Mouse (Mus musculus) liver, postnatal 0 days (tissue): Measurements from ENCODE around the gene Prl2b1. TPM values are rescaled to one million over a fixed set of nuclear protein-coding genes. Genes with fewer than 3 reads are reported as not detected.

ENCODE experiments used
- ATAC-seq: fragments of 200-750 bp; cut with Nextera tagmentation; 2 replicates; pipeline ENCODE4 v1.8.0; 2017; ENCODE audit warnings: mild to moderate bottlenecking, moderate library complexity
- DNase-seq: peaks from one replicate; pipeline ENCODE4 v3.0.0-alpha.2; 2016
- H3K27ac ChIP-seq: fragments of 300-500 bp; sonication (generic); 2 replicates; pipeline ENCODE4 v1.5.1; 2014; ENCODE audit warnings: antibody characterized with exemption, moderate library complexity, mild to moderate bottlenecking, low read depth
- H3K27me3 ChIP-seq: fragments of 300-500 bp; sonication (generic); 2 replicates; pipeline ENCODE4 v1.6.1; 2014; ENCODE audit warnings: low read length, control low read depth, mixed read lengths; ENCODE audit not compliant: insufficient read depth
- H3K36me3 ChIP-seq: fragments of 300-500 bp; sonication (generic); replicated peaks from 2 replicates; pipeline ENCODE4 v1.6.1; 2014; ENCODE audit warnings: mild to moderate bottlenecking, control low read depth, low read length, moderate library complexity, mixed read lengths; ENCODE audit not compliant: insufficient read depth
- H3K4me1 ChIP-seq: fragments of 300-500 bp; sonication (generic); 2 replicates; pipeline ENCODE4 v1.6.1; 2014; ENCODE audit warnings: antibody characterized with exemption, mild to moderate bottlenecking, control low read depth; ENCODE audit not compliant: insufficient read depth
- H3K4me2 ChIP-seq: fragments of 300-500 bp; sonication (generic); 2 replicates; pipeline ENCODE4 v1.6.1; 2014; ENCODE audit warnings: low read depth, mild to moderate bottlenecking, low read length, moderate library complexity, mixed read lengths
- H3K4me3 ChIP-seq: fragments of 300-500 bp; sonication (generic); 2 replicates; pipeline ENCODE4 v1.5.1; 2014; ENCODE audit warnings: low read depth, low read length
- H3K9ac ChIP-seq: fragments of 300-500 bp; sonication (generic); replicated peaks from 2 replicates; pipeline ENCODE4 v1.6.1; 2014; ENCODE audit warnings: mild to moderate bottlenecking, moderate library complexity
- H3K9me3 ChIP-seq: fragments of 300-500 bp; sonication (generic); 2 replicates; pipeline ENCODE4 v1.6.1; 2016; ENCODE audit warnings: mild to moderate bottlenecking, control low read depth, low read length, mixed read lengths
- CTCF ChIP-seq: sonication (generic); IDR thresholded peaks from 2 replicates; pipeline ENCODE4 v1.5.1; 2016; ENCODE audit warnings: antibody characterized with exemption, low read depth
- EP300 ChIP-seq: IDR thresholded peaks from 2 replicates; pipeline ENCODE4 v1.6.1; 2016; ENCODE audit warnings: antibody characterized with exemption, low read depth, mild to moderate bottlenecking
- WGBS: fragments of 180-500 bp; shearing (Covaris S2); extraction: QIAGEN DNeasy Blood & Tissue Kit; methylation state at CpG from one replicate; pipeline ENCODE4 v1.1.7; 2014; ENCODE audit not compliant: insufficient replicate concordance; 5-methylcytosine and 5-hydroxymethylcytosine counted together
- polyA plus RNA-seq: library from polyadenylated mRNA; unstranded; fragments of >200 nt; fragmentation: Nextera tagmentation; extraction: Ambion mirVana; gene quantifications from 2 replicates; pipeline ENCODE4 v1.2.1, GENCODE M21; 2015

The Prl2b1 gene
- polyA plus RNA-seq, 1 experiment from 2014 or later: not detected

DNA sequence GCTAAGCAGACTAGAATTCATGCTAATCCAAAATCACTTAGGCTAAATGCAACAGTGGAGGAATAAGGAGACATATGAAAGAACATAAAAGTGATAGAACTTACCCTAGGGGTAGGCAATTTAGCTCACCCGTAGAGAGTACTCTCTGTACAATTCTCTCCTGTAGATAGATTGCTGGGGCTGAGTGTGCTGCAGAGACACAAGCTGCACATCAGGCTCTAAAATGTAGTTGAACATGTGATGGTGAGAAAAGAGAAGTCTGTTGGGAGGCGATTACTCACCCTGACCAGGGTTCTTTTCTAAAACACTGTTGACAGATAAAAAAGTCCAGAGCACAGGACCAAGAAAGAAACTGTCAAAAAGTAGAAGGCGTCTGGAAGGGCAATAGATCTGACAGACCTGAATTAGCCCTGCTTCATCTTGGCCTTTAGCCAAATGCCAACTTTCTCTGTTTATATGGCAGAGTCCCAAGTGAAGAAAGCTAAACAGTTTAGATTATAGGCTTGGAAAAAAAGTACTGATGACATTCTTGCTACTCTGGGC, 47.8 kb downstream of the Prl2b1 start:
- Histone ChIP-seq H3K36me3 (no peaks in the 10 kb centered on the region), H3K4me1 (no peaks in the 10 kb centered on the region), H3K9me3 (no peaks in the 10 kb centered on the region), H3K27ac (no peak overlapping the region), H3K27me3 (no peaks in the 10 kb centered on the region), H3K4me3 (no peak overlapping the region), H3K9ac (no peak overlapping the region), H3K4me2 (no peak overlapping the region)
- TF ChIP-seq EP300 (no peak), CTCF (no peak)
- WGBS: 72% methylated on average over 3 of the region's 3 CpGs
- DNase-seq (no peak), ATAC-seq (no peak)

- TF ChIP-seq CTCF (no peak), EP300 (no peak)
- Histone ChIP-seq H3K4me2 (no peak overlapping the region), H3K27ac (no peak overlapping the region), H3K4me3 (no peak overlapping the region), H3K27me3 (no peaks in the 10 kb centered on the region), H3K9me3 (no peaks in the 10 kb centered on the region), H3K4me1 (no peaks in the 10 kb centered on the region), H3K9ac (no peak overlapping the region), H3K36me3 (no peaks in the 10 kb centered on the region)
- WGBS: 70% methylated on average over 1 of the region's 1 CpGs
- no peak for DNase-seq
- ATAC-seq: no peak
These were observed 55.7 kb downstream of the Prl2b1 start for GRCm38 (mm10) chr13:27334989-27335388.

Other genes with a start within 250 kb of the Prl2b1 start
- not detected in 2 replicates for gene Prl3d3, start 234.1 kb downstream of the Prl2b1 start, polyA plus RNA-seq
- gene Prl3c1, start 194.2 kb downstream of the Prl2b1 start, polyA plus RNA-seq: not detected in 2 replicates
- gene Prl3b1, start 149.0 kb downstream of the Prl2b1 start, polyA plus RNA-seq: not detected in 2 replicates
- gene Prl3a1, start 131.4 kb downstream of the Prl2b1 start, polyA plus RNA-seq: not detected in 2 replicates
- not detected in 2 replicates for gene Prl6a1, start 78.2 kb downstream of the Prl2b1 start, polyA plus RNA-seq
- not detected in 2 replicates for gene Prl8a2, start 45.2 kb downstream of the Prl2b1 start, polyA plus RNA-seq
- not detected in 2 replicates for gene Prl8a6, start 47.8 kb upstream of the Prl2b1 start, polyA plus RNA-seq
- not detected in 2 replicates for gene Prl8a8, start 122.4 kb upstream of the Prl2b1 start, polyA plus RNA-seq
- not detected in 2 replicates for gene Prl8a9, start 173.8 kb upstream of the Prl2b1 start, polyA plus RNA-seq
- gene Prl8a1, start 191.3 kb upstream of the Prl2b1 start, polyA plus RNA-seq: not detected in 2 replicates
- not detected in 2 replicates for gene Prl7b1, start 219.7 kb upstream of the Prl2b1 start, polyA plus RNA-seq